Mouse (Mus musculus): Measurements from ENCODE around the gene Zbtb46. TPM values are rescaled to one million over a fixed set of nuclear protein-coding genes. Genes with fewer than 3 reads are reported as not detected.

The Zbtb46 gene
- total RNA-seq, 2 experiments from 2014 or later: 17.2 to 23.6 TPM

DNA sequence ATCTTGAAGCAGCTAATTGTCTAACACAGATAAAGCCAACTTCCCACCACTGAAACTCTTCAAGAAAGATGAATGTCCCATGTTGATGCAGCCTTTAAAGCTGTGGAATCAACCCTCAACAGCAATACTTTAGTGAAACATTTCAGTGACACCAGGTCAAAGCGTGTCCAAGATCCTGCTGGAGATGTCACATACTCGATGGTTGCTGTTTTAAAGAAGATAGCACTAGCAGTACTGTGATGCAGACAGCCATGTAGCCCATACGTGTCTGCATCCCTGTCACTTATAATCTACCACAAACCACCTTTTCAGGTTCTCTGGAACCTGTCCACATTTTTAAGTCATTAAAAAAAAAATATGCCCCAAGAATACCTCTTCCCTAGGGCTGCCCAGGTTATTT lies 55.5 kb downstream of the Zbtb46 start:
- DNase-seq: no peak

DNA sequence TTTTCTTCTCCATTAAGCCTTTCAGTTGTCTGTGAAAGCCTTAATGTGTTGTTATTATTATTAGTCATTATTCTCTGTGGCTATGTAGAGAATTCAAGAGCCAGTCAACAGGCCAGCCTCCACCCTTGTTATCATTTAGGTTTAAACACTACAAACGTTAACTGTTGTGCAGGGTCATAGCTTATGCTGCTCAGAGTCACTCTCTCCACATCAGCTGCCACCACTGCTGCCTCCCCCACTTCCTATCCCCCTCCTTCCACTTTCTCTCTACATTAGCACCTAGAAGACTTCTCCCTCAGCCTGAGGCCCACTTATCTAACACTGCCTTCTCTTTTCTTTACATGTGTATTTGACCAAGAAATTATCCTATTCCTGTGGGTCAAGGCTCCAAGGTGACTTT lies 57.7 kb downstream of the Zbtb46 start:
- DNase-seq: no peak

DNA sequence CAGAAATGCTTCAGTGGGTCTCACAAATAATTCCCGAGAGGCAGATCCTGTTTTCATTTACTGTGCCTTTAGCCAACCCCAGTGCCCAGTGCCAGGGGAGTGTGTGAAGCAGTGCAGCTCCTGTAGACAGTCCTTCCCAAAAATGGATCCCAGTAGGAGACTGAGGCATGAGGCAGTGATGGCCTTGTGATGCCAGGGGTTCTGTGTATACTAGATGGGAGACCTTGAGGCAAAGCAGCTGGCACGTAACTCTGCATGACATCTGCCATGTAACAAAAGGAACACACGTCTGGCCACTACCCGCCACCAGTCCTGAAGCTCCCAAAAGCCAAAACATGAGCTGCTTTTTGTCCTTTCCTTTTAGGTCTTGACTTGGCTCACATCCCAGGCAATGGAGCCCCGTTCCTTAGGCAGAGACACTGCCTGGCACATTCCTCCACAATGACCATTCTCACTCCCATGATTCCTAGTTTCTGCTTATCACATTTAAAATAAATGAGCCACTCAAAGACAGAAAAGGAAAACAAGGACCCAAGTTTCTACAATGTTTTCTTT lies 61.9 kb downstream of the Zbtb46 start:
- DNase-seq: peak; percentile 47

DNA sequence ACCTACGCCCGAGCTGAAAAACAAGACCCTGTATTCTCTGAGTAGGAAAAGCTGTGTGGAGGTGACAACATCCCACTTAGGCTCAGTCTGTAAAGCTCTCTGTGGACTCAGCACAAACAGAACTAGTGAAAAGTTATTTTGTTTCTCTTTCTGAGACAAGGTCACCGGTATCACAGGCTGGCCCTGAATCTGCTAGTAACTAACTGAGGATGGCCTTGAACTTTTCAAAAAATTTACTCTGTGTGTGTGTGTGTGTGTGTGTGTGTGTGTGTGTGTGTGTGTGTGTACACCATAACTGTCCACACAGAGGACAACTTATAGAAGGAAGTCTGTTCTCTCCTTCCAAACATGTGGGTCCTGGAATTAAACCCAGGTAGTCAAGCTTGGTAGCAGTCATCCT lies 65.1 kb downstream of the Zbtb46 start:
- peak; percentile 56 for DNase-seq

DNA sequence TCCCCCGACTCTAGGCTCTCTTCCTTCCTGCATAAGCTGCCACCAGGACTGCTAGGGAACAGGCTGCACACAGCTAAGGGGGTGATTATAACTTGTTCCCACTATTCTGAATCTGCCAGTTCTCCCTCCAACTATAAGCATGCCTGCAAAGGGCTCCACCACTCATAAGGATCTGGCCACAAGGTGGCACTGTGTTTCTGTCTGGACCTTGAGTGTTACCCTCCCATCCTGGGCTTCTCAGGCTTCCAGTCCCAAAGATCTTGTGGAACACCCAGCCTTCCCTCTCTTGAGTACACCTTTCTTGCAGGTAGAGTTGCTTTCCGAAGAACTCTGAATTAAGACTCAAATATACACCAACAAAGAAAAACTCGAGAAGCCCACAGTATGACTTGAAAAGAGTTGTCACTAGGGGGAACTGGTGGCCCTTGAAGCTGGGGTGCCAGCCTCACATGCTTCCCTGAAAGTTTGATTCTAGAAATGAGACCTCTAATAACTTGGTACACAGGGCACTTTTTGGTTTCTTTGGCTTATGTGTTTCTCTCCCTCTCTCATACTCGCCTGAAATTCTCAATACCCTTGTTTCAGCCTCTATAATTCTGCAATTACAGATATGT lies 66.5 kb downstream of the Zbtb46 start:
- DNase-seq: peak; percentile 94

DNA sequence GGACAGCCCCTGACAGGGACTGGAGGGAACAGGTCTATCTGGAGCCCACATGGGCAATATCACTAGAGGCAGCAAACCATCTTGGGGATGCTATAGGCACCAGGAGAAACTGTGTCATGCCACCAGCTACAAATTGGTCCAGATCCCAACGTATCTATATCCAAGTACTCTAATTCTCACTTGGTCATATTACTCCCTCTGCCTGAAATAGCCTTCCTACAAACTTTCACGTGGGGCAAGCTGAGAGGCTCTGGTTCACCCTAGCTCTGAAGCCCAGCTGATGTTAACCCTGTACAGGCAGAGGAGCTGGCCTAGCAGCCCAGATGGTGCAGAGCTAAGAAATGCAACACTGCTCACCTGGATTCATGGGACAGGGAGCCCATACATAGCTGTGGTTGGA lies 67.7 kb downstream of the Zbtb46 start:
- no peak for DNase-seq

DNA sequence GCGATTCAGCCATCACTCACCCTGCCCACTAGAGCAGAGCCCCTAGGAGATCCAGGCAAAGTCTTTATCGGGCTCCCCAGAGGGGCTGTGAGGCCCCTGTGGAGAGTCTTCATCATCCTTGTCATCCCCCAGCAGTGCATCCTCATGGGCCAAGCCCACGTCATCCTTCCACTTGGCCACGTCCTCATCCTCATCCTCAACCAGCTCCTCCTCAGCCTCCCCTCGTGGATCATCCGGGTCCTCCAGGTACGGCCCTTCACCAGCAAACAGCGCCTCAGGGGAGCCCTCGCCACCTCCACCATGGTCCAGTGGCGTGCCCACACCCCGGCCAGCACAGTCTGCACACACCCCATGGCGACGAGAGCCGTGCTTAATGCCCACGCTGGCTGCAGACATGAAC lies 68.2 kb downstream of the Zbtb46 start:
- DNase-seq: no peak

DNA sequence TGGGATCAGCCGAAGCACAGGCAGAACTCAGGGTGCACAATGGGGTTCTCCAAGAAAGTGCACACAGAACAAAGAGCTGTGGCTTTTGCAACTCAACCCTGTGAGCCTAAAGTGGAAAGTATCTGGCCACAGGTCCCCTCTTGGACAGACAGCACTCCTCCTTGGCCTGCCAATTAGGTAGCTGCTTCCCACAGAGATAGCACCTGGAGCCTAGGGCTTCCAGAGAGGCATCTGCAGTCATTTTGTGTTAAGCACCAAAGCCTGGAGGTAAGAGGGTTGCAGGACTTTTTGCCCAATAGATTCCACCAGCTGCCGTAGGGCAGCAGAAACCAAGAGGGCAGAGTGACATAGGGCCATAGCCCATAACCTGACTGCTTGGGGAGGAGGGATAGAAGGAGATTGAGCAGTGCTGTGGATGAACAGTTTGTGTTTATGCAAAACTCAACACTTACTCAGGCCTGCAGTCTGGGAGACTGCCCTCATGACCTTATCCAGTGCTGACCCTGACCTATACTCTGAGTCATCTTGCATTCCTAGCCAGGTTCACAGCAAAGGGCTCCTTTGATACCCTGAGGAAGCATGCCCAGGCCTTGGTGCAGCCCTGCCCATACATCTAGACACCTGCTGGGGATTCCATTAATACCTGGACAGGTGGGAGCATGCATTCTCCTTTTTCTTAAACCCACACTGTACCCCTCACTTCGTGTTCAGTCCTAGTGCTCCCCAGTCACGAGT lies 68.9 kb downstream of the Zbtb46 start:
- DNase-seq: peak; percentile 48

DNA sequence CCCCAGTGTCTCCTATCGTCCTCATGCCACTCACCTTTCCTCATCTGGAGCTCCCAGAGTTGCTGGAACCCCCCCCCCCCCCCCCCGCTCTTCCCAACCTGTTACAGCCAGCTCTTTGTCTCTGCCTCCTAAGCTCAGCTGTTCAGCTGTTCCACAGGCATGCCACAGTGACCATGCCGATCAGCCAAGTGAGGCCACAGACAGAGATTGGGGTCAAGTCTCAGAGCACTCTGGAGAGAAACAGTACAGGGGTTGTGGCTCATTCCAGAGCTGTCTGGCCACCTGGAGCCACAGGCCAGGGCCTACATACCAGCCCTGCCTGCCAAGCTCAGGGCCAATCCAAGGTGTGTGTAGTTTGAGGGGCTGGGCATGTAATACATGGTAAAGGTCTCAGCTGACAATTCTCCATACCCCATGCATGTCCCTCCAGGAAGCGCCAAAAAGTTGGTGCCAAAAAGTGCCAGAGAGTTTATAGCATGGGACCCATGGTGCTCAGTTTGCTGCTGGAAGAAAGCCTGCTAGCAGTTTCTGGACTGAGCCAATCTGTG lies 72.5 kb downstream of the Zbtb46 start:
- DNase-seq: no peak

DNA sequence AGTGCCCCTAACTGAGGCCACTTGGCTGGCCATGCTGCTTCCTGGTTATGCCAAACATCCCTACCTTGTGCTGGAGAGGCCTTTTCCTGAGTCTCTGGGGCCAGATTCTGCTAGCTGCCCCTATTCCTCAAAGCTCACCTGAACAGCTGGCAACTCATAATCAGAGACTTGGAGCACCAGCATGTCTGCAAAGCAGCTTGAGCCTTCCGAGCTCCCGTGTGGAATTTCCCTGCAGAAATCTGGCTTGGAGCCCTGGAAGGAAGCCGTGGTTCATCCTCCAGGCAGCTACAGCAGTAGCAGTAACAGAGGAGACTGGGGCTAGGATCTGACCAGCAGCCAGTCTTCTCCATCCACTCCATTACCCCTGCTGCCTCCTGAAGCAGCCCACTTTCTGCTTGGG lies 73.3 kb downstream of the Zbtb46 start:
- DNase-seq: peak; percentile 71

DNA sequence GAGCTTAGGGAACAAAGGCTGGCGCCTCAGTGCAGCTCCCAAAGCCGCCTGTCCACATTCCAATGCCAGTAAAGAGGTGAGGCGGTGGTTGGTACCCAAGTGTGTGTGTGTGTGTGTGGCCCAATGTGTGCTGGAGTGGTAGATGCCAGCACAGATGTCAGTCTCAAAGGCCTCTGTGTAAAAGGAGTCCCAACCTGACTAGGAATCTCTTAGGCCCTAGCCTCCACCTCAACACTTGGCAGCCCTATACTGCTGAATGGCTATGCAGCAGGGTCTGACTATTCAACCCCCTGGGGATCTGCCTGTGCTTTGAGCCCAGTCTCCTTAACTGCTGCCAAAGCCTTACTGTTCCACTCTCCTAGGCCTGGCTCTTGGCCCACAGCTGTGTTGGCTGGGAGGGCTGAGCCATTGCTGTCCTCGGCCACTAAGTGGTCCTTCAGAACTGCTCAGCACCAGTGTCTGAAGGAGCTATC lies 74.3 kb downstream of the Zbtb46 start:
- DNase-seq: peak; percentile 80

DNA sequence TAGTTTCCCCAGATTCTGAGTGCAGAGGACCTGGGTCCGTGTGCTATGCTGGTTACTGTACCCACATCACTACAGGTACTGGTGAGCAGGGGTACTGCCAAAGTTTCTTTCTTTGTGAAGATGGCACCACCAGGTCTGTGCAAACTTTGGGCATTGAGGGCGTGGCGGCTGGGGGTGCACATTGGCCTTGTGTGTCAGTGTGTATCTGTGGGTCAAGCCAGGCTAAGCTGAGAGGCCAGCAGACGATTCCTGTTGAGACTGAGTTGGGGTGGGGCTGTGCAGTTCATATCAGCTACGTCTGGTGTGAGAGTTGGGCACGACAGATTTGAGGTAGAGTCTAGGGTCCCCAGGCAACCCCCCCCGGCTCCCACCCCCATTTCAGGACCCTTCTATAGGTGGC lies 74.8 kb downstream of the Zbtb46 start:
- DNase-seq: no peak

DNA sequence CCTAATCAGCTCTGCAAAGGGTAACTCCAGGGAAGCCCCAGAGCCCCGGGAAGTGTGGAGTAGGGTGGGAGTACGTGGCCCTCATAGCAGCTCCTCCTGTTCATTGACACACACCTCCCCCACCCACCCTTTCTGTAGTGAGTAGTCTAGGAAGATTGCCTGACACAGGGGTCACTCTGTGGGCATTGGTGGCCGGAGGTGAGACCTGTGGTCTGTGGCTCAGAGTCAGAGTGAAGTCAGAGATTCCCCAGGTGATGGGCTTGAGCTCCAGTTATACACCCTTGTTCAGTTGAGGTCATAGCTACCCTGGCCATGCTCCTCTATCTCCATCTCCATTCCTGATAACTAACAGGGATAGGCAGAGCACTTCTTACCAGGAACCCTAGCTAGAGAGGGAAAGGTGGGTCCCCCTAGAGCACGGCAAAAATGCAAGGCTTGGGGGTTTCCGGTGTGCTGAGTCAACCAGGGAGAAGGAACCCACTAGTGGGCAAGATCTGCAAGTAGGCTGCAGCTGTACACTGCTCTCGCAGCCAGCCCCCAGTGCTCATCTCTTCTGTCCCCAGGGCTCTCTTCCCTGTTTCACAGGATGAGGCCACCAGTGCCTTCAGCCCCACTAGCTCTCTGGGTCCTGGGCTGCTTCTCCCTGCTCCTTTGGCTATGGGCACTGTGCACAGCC lies 77.5 kb downstream of the Zbtb46 start:
- no peak for DNase-seq

DNA sequence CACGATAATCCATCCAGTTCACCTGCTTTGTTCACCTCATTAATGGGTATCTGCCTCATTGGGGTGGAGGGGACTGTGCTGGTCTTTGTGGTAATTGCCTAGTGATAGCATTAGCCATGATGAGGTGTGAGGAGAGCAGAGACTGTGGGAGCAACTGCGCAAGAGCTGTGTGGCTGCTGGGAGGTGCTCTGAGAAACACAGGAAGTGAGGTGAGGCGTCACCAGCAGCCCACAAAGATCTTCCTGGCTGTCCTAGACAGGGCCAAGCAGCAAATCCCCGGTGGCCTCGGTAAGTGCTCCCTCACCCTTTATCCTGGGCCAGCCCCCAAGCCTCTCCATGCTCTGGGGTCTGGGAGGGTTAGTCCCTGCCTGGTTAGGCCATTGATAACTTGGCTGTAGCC lies 78.1 kb downstream of the Zbtb46 start:
- DNase-seq: no peak

DNA sequence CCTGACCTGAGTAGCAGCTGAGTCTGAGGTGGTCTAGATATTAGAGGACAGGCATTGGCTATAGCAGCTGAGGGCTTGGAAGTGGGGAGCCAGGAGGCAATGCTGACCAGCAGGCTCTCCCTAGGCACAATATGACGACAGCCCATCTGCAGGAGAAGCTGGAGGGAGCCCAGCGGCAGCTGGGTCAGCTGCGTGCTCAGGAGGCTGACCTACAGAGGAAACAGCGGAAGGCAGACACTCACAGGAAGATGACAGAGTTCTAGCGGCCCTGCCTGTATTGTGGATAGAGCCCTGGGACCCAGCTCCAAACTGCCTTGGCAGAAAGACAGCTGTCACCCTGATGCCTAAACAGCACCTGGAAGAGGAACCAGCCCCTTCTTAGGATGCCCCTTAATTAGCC lies 79.0 kb downstream of the Zbtb46 start:
- no peak for DNase-seq

DNA sequence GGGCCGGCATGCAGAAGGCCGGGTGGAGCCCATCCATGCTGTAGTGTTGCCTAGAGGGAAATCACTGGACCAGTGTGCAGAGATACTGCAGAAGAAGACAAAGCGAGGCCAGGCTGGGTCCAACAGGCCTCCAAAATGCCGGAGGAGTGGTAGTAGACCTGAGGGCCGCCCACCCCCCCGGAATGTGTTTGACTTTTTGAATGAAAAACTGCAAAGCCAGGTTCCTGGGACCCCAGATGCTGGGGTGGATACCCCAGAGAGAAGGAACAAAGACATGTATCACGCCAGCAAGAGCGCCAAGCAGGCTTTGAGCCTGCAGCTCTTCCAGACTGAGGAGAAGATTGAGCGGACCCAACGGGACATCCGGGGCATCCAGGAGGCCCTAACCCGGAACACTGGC lies 79.4 kb downstream of the Zbtb46 start, which contains the start of gene Lime1:
Gene Lime1 (plus strand): TSS at position 301 of the 400 bp plus-strand sequence.
- DNase-seq: no peak

DNA sequence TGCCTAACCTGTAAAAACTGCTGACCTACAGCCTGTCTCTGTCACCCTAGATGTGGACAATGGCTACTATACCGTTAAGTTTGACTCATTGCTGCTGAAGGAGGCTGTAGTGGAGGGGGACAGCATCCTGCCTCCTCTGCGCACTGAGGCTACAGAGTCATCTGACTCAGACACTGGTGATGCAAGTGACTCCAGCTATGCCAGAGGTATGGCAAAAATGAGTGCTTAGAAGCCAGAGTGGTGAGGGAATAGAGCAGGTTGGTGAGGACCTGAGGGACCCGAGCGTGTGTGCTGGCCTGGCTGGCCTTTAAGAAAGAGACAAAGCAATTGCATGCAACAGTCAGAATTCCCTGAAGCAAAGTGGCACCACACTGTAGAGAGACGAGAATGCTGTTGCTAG lies 80.5 kb downstream of the Zbtb46 start:
- DNase-seq: no peak

DNA sequence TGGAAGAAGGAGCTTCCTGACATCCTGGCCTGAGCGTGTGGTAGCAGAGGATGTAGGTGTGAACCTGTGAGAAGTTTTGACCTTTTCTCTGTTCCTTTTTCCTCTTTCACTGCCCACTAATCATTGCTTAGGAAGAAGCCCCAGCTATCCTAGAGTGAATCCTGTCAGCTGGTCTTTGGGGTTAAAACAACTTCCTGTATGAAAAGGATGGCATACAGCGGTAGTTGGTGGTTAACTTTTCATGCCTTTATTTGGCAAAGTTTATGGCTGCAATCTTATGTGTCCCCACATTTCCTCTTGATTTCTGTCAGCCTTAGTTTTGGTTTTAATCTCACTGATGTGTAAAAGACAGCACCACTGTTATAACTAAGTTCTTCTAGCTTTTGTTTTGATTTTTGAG lies 82.0 kb downstream of the Zbtb46 start:
- DNase-seq: no peak

DNA sequence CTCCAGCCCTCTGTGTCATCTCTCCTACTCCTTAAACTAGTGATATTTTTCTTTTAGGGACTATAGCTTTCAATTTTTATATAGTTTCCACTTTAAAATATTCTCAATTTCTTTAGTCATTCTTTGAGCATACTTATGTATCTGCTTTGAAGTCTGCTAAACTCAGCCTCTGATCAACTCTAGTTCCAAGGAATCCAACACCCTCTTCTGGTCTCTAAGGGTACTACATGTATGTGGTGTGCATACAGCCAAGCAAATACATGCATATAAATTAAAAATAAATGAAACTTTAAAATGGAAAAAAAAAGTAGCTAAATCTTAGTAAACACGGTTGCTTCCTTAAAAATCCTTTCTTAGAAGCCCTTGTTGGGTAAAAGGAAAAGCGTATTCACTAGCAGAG lies 83.4 kb downstream of the Zbtb46 start:
- DNase-seq: no peak

DNA sequence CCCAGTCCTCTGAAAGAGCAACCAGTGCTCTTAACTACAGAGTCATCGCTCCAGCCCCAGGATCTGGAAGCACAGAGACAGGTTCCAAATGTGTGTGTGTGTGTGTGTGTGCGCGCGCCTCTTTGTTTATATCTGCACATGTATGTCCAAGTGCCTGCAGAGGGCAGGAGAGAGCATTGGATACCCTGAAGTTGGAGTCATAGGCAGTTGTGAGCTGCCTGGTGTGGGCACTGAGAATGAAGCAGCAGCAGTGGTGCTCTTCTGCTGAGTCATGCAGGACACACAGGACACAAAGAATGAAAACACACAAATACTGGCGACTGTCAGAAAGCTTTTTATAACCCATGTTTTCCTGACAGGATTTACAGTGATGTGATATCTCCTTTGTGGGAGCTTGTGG lies 89.2 kb downstream of the Zbtb46 start:
- no peak for DNase-seq

DNA sequence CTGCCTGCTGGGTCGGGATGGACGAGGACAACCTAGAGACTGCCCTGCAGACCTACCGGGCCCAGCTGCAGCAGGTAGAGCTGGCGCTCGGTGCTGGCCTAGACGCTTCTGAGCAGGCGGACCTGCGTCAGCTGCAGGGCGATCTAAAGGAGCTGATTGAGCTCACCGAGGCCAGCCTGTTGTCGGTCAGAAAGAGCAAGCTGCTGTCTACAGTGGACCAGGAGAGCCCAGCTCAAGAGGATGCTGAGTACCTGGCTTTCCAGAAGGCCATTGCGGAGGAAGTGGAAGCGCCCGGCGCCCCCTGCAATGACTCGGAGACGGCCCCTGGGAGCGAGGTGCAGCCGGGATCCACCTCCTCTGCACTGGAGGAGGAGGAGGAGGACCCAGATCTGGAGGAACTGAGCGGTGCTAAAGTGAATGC lies 93.6 kb downstream of the Zbtb46 start:
- peak; percentile 41 for DNase-seq

DNA sequence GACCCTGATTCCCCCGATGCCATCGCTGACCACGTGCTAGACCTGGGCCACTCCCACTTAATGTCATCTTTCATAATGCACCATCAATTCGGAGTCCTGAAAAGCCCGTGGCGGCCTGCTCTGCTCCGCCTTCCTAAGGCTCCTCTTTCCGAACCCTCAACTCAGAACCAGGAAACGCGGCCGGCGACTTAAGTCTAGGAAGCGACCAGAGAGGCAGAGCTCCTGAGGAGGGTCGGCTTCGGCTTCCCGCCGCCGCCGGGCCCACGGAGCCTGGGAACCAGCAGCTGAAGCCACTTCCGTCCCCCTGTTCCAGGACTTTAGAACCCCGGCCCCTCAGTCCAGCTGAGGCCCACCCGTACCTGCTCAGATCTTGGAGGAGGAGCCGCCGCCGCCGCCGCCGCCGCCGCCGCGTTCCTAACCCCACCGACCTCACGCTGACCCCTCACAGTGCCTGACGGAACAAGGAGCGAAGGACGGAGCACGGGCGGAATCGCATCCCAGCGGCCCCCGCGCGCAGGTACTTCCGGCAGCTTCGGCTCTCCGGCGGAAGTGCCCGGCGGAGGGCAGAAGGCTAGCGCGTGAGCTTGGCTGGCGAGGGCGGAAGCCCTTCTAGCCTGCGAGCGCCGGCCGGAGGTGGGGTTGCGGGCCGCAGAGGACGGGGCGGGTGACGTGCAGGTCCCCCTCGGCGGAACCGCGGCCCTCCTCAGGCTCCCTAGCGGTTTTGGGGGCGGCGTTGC lies 94.2 kb downstream of the Zbtb46 start, which contains the start of the genes Zgpat and Arfrp1:
Gene Zgpat (plus strand): TSS at position 69 of the 737 bp plus-strand sequence.
Gene Arfrp1 (minus strand): TSS at position 545 of the 737 bp plus-strand sequence.
- peak; percentile 93 for DNase-seq

Measured in adrenal gland, postnatal 10 days (tissue).